Mouse (Mus musculus): ENCODE measurements at regions not wholly inside any gene's neighbourhood (a gene's known extent, or its start where the extent isn't known, plus 50 kb on each side); places are given as distances from the start of the nearest gene placed in this dataset.

GRCm38 (mm10) chr1:144682118-144682517, 93.1 kb downstream of the Rgs18 start:
- TF ChIP-seq CTCF (IDR thresholded peaks at IDR 0.05; ENCODE audit: low read depth) (no peak), EP300 (IDR thresholded peaks at IDR 0.05; ENCODE audit: low read depth) (no peak)
